Mouse (Mus musculus) midbrain, embryonic 13.5 days (tissue): ENCODE measurements around the gene Rpl28. TPM values are rescaled to one million over a fixed set of nuclear protein-coding genes. Genes with fewer than 3 reads are reported as not detected.
A peak's percentile ranks its signal among the peaks of the same experiment; 100 is the strongest.

Experiments
- ATAC-seq: fragments of 200-750 bp; cut with Nextera tagmentation; 2 replicates; pipeline ENCODE4 v1.8.0; 2017; ENCODE audit warnings: mild to moderate bottlenecking, moderate TSS enrichment, moderate library complexity
- H3K27ac ChIP-seq: fragments of 300-500 bp; sonication (generic); 2 replicates; pipeline ENCODE4 v1.5.1; 2015; ENCODE audit warnings: inconsistent platforms, mild to moderate bottlenecking, moderate library complexity
- H3K27me3 ChIP-seq: fragments of 300-500 bp; sonication (generic); 2 replicates; pipeline ENCODE4 v1.6.1; 2015; ENCODE audit warnings: mild to moderate bottlenecking, inconsistent platforms
- H3K36me3 ChIP-seq: fragments of 300-500 bp; sonication (generic); 2 replicates; pipeline ENCODE4 v1.6.1; 2015; ENCODE audit warnings: mild to moderate bottlenecking, inconsistent platforms
- H3K4me1 ChIP-seq: fragments of 300-500 bp; sonication (generic); replicated peaks from 2 replicates; pipeline ENCODE4 v1.6.1; 2015; ENCODE audit warnings: inconsistent platforms
- H3K4me2 ChIP-seq: fragments of 300-500 bp; sonication (generic); replicated peaks from 2 replicates; pipeline ENCODE4 v1.6.1; 2015; ENCODE audit warnings: moderate library complexity, mild to moderate bottlenecking, inconsistent platforms
- H3K4me3 ChIP-seq: fragments of 300-500 bp; sonication (generic); replicated peaks from 2 replicates; pipeline ENCODE4 v1.5.1; 2015; ENCODE audit warnings: mild to moderate bottlenecking, inconsistent platforms
- H3K9ac ChIP-seq: fragments of 300-500 bp; sonication (generic); replicated peaks from 2 replicates; pipeline ENCODE4 v1.6.1; 2015; ENCODE audit warnings: mild to moderate bottlenecking, inconsistent platforms
- H3K9me3 ChIP-seq: fragments of 300-500 bp; sonication (generic); 2 replicates; pipeline ENCODE4 v1.6.1; 2016; ENCODE audit warnings: mild to moderate bottlenecking, inconsistent platforms
- WGBS: fragments of 180-500 bp; shearing (Covaris S2); methylation state at CpG from one replicate; pipeline ENCODE4 v1.1.7; 2015; 5-methylcytosine and 5-hydroxymethylcytosine counted together
- polyA plus RNA-seq: library from polyadenylated mRNA; unstranded; fragments of >200 nt; fragmentation: Nextera tagmentation; extraction: Ambion mirVana; gene quantifications from 2 replicates; pipeline ENCODE4 v1.2.1, GENCODE M21; 2015

Gene Rpl28
- polyA plus RNA-seq, 1 experiment from 2014 or later: 265 TPM

DNA sequence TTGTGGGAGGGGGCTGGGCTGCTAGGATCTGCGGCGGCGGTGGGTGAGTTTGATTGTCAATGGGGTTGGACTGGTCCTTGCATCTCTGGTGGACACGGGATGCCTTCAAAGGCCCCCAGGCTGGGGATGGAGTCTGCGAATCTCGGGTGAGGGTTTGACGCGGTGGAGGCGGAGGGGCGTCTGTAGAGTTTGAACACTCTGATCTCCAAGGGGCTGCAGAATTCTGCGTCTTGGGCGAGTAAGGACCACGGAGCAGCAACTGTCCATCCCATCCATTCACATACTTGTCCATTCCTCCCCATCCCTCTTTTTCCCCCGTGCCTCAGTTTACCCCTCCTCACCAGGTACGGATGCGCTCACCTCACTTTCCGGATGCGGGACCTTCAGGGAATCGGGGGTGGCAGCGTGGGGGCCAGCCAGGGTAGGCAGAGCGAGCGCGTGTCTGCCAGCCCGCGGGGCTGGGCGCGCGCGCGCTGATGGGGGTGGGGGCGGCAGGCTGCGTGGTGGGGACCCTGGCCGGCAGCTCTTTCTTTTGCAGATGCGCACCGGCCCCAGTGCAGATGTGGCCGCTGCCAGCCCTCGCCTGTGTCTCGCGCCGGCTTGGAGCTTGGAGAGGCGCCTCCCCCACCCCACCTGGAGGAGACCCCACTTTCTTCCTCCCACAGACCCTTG is 51.7 kb downstream of the Rpl28 start, which contains the start of gene Shisa7:
Gene Shisa7 (minus strand): TSS at position 452 of the 672 bp plus-strand sequence.
- H3K9ac ChIP-seq: peak within 1 kb of the TSS; percentile 76
- peak within 1 kb of the TSS; percentile 84 for H3K27ac ChIP-seq
- under 1% methylated on average over 41 of the region's 41 CpGs for WGBS
- H3K4me3 ChIP-seq: peak within 1 kb of the TSS; percentile 64
- H3K9me3 ChIP-seq: no peaks in the 10 kb centered on the region
- peak within 1 kb of the TSS; percentile 88 for H3K4me2 ChIP-seq
- no peaks in the 10 kb centered on the region for H3K36me3 ChIP-seq
- ATAC-seq: peak; percentile 80
- peaks cover 36% of the 10 kb centered on the region for H3K4me1 ChIP-seq
- peaks cover 44% of the 10 kb centered on the region for H3K27me3 ChIP-seq

Other genes starting within 250 kb of the Rpl28 start
- gene Syt5, start 245.3 kb upstream of the Rpl28 start, polyA plus RNA-seq: 92.2 and 97.8 TPM in 2 replicates
- 0.35 and 0.67 TPM in 2 replicates for gene Ptprh, start 188.8 kb upstream of the Rpl28 start, polyA plus RNA-seq
- 3.8 and 3.9 TPM in 2 replicates for gene Tmem86b, start 161.5 kb upstream of the Rpl28 start, polyA plus RNA-seq
- gene Ppp6r1, start 133.9 kb upstream of the Rpl28 start, polyA plus RNA-seq: 9.2 and 11.4 TPM in 2 replicates
- gene Hspbp1, start 107.8 kb upstream of the Rpl28 start, polyA plus RNA-seq: 122 and 123 TPM in 2 replicates
- 6.8 and 7.6 TPM in 2 replicates for gene Brsk1, start 102.3 kb upstream of the Rpl28 start, polyA plus RNA-seq
- gene Tmem150b, start 67.6 kb upstream of the Rpl28 start, polyA plus RNA-seq: 0.22 and 0.24 TPM in 2 replicates
- gene Kmt5c, start 52.8 kb upstream of the Rpl28 start, polyA plus RNA-seq: 90.0 and 92.5 TPM in 2 replicates
- gene Cox6b2, start 39.8 kb upstream of the Rpl28 start, polyA plus RNA-seq: 19.7 and 22.9 TPM in 2 replicates
- gene Fam71e2, start 21.6 kb upstream of the Rpl28 start, polyA plus RNA-seq: not detected in 2 replicates
- 0.48 and 1.1 TPM in 2 replicates for gene Il11, start 10.0 kb upstream of the Rpl28 start, polyA plus RNA-seq
- 0.45 TPM in 1 of 2 replicates, not detected in the other for gene Tmem190, start 9.9 kb upstream of the Rpl28 start, polyA plus RNA-seq
- 2.5 and 3.0 TPM in 2 replicates for gene Tmem238, start 3.2 kb upstream of the Rpl28 start, polyA plus RNA-seq
- gene Ube2s, start 19.7 kb downstream of the Rpl28 start, polyA plus RNA-seq: 281 and 301 TPM in 2 replicates
- 8.8 and 9.7 TPM in 2 replicates for gene Shisa7, start 51.8 kb downstream of the Rpl28 start, polyA plus RNA-seq
- 3.3 and 5.3 TPM in 2 replicates for gene Isoc2b, start 77.4 kb downstream of the Rpl28 start, polyA plus RNA-seq
- 0.43 and 0.65 TPM in 2 replicates for gene Isoc2a, start 84.3 kb downstream of the Rpl28 start, polyA plus RNA-seq
- 0.31 and 0.32 TPM in 2 replicates for gene Gm36210, start 113.6 kb downstream of the Rpl28 start, polyA plus RNA-seq
- 4.3 and 4.4 TPM in 2 replicates for gene Zfp628, start 122.3 kb downstream of the Rpl28 start, polyA plus RNA-seq
- 29.5 and 31.1 TPM in 2 replicates for gene Nat14, start 129.2 kb downstream of the Rpl28 start, polyA plus RNA-seq
- 0.88 and 0.98 TPM in 2 replicates for gene Ssc5d, start 132.9 kb downstream of the Rpl28 start, polyA plus RNA-seq
- gene Sbk2, start 171.5 kb downstream of the Rpl28 start, polyA plus RNA-seq: 0.12 and 0.13 TPM in 2 replicates
- 0.10 and 0.13 TPM in 2 replicates for gene Sbk3, start 178.3 kb downstream of the Rpl28 start, polyA plus RNA-seq
- 65.2 and 68.4 TPM in 2 replicates for gene Zfp579, start 203.3 kb downstream of the Rpl28 start, polyA plus RNA-seq
- gene Zfp524, start 221.5 kb downstream of the Rpl28 start, polyA plus RNA-seq: 8.6 and 8.9 TPM in 2 replicates
- gene Fiz1, start 221.8 kb downstream of the Rpl28 start, polyA plus RNA-seq: 42.0 and 51.1 TPM in 2 replicates
- gene Gm44973, start 222.6 kb downstream of the Rpl28 start, polyA plus RNA-seq: 0.89 and 1.3 TPM in 2 replicates
- gene Zfp865, start 227.5 kb downstream of the Rpl28 start, polyA plus RNA-seq: 5.7 and 7.9 TPM in 2 replicates
- gene Ccdc106, start 227.7 kb downstream of the Rpl28 start, polyA plus RNA-seq: 25.8 and 30.1 TPM in 2 replicates
- not detected in 2 replicates for gene 4632433K11Rik, start 241.2 kb downstream of the Rpl28 start, polyA plus RNA-seq
- 10.5 and 11.2 TPM in 2 replicates for gene Zfp784, start 245.6 kb downstream of the Rpl28 start, polyA plus RNA-seq